Mouse (Mus musculus): ENCODE results near the gene Gzf1.

DNA sequence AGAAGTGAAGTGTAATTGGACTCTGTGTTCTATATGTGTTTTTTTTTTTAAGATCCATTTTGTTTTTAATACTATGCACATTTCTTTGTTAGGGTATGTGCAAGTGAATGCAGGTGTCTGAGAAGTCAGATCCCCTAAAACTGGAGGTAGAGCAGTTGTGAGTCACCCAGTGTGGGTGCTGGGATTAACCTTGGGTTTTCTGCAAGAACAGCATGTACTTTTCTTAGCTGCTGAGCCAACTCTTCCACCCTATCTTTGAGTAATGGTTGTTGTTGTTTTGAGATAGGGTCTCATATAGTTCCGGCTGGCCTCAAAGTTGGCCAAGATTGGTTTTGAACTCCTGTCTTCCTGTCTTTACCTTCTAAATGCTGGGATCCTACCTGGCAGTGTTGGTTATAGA is 2.2 kb downstream of the Gzf1 start:
- no peak for TF ChIP-seq ZNF384 (IDR thresholded peaks at IDR 0.05; ENCODE audit: low read depth, low read length)
- no peak for TF ChIP-seq MAFK (IDR thresholded peaks at IDR 0.05; ENCODE audit: insufficient read depth, low read depth, low read length)

All from ES-E14 (cell line).